Mouse (Mus musculus) intestine, embryonic 16.5 days (tissue): ENCODE measurements around the gene Pafah2. TPM values are rescaled to one million over a fixed set of nuclear protein-coding genes. Genes with fewer than 3 reads are reported as not detected.

Source experiments
- ATAC-seq: fragments of 200-750 bp; cut with Nextera tagmentation; 2 replicates; pipeline ENCODE4 v1.8.0; 2017; ENCODE audit warnings: moderate TSS enrichment, moderate library complexity
- H3K27ac ChIP-seq: fragments of 300-500 bp; sonication (generic); 2 replicates; pipeline ENCODE4 v1.5.1; 2014; ENCODE audit warnings: mild to moderate bottlenecking, low read length
- H3K27me3 ChIP-seq: fragments of 300-500 bp; sonication (generic); replicated peaks from 2 replicates; pipeline ENCODE4 v1.6.1; 2014; ENCODE audit warnings: low read length, control low read depth, mixed read lengths; ENCODE audit not compliant: control insufficient read depth, insufficient read depth
- H3K36me3 ChIP-seq: fragments of 300-500 bp; sonication (generic); 2 replicates; pipeline ENCODE4 v1.6.1; 2014; ENCODE audit warnings: low read length, control low read depth; ENCODE audit not compliant: control insufficient read depth, insufficient read depth
- H3K4me1 ChIP-seq: fragments of 300-500 bp; sonication (generic); 2 replicates; pipeline ENCODE4 v1.6.1; 2014; ENCODE audit warnings: low read length, control low read depth, mixed read lengths; ENCODE audit not compliant: control insufficient read depth, insufficient read depth
- H3K4me2 ChIP-seq: fragments of 300-500 bp; sonication (generic); 2 replicates; pipeline ENCODE4 v1.6.1; 2014; ENCODE audit warnings: low read depth, low read length, control low read depth
- H3K4me3 ChIP-seq: fragments of 300-500 bp; sonication (generic); 2 replicates; pipeline ENCODE4 v1.5.1; 2014; ENCODE audit warnings: mild to moderate bottlenecking, low read length
- H3K9ac ChIP-seq: fragments of 300-500 bp; sonication (generic); 2 replicates; pipeline ENCODE4 v1.6.1; 2014; ENCODE audit warnings: low read depth, low read length
- H3K9me3 ChIP-seq: fragments of 300-500 bp; sonication (generic); 2 replicates; pipeline ENCODE4 v1.6.1; 2016; ENCODE audit warnings: low read length, control low read depth; ENCODE audit not compliant: control insufficient read depth
- WGBS: fragments of 180-500 bp; shearing (Covaris S2); extraction: QIAGEN DNeasy Blood & Tissue Kit; methylation state at CpG from one replicate; pipeline ENCODE4 v1.1.7; 2014; 5-methylcytosine and 5-hydroxymethylcytosine counted together
- polyA plus RNA-seq: library from polyadenylated mRNA; unstranded; fragments of >200 nt; fragmentation: Nextera tagmentation; extraction: Ambion mirVana; gene quantifications from 2 replicates; pipeline ENCODE4 v1.2.1, GENCODE M21; 2015

The Pafah2 gene
- polyA plus RNA-seq, 1 experiment from 2014 or later: 61.6 TPM

DNA sequence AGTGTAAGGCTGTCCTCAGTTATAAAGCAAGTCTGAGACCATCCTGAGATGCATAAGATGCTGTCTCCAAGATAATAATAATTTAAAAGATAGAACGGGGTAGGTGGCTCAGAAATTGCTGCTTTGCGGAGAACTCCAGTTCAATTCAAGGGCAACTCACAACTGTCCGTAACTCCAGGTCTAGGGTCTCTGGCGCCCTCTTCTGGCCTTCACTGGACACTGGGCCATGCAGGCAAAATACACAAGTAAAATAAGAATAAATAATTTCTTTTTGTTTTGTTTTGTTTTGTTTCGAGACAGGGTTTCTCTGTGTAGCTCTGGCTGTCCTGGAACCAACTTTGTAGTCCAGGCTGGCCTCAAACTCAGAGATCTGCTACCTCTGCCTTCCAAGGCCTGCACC is 7.7 kb upstream of the Pafah2 start:
- ATAC-seq: no peak
- H3K27me3 ChIP-seq: no peaks in the 10 kb centered on the region
- H3K9ac ChIP-seq: no peak overlapping the region
- 12% methylated on average over 5 of the region's 5 CpGs for WGBS
- no peak overlapping the region for H3K4me3 ChIP-seq
- no peak overlapping the region for H3K4me2 ChIP-seq
- no peak overlapping the region for H3K27ac ChIP-seq
- H3K4me1 ChIP-seq: no peaks in the 10 kb centered on the region
- no peaks in the 10 kb centered on the region for H3K36me3 ChIP-seq
- H3K9me3 ChIP-seq: peaks cover 12% of the 10 kb centered on the region

DNA sequence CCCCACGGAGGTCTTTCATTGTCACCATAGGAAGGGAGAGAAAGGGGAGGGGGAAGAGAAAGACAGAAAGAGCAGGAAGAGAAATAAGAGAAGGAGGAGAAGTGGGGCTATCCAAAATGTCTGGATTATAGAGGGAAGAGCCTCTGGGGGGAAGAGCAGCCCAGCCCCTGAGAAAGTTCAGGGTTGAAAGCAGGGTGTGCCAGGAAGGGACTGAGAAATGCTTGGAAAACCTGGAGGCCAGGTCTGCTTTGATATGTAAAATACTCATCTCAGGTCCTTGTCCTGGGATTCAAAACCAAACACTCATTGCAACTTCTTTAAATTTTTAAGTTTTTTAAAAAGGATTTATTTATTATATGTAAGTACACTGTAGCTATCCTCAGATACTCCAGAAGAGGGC is 4.5 kb upstream of the Pafah2 start:
- Histone ChIP-seq H3K4me3 (no peak overlapping the region), H3K27me3 (no peaks in the 10 kb centered on the region), H3K9ac (no peak overlapping the region), H3K9me3 (peaks cover 12% of the 10 kb centered on the region), H3K4me1 (no peaks in the 10 kb centered on the region), H3K4me2 (no peak overlapping the region), H3K27ac (no peak overlapping the region), H3K36me3 (no peaks in the 10 kb centered on the region)
- ATAC-seq: no peak
- WGBS: 94% methylated on average over 1 of the region's 1 CpGs

DNA sequence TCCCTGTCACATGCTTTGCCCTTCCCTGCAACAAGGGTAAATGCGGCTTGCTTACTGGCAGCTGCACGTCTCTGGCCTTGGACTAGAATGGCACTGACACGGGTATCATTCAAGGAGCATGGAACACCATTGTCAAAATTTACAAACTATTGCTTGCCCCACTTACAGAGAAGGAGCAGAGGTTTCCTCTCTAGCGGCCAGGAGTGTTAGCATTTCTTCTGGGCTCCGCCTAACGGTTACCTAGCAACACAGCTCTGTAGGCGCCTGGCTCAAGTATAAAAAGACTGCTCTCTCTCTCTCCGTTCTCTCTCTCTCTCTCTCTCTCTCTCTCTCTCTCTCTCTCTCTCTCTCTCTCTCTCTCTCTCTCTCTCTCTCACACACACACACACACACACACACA is 3.5 kb upstream of the Pafah2 start:
- no peak for ATAC-seq
- H3K4me2 ChIP-seq: 0 out of 2 replicates have a peak overlapping the region, but pooled peaks have one; percentile 19

DNA sequence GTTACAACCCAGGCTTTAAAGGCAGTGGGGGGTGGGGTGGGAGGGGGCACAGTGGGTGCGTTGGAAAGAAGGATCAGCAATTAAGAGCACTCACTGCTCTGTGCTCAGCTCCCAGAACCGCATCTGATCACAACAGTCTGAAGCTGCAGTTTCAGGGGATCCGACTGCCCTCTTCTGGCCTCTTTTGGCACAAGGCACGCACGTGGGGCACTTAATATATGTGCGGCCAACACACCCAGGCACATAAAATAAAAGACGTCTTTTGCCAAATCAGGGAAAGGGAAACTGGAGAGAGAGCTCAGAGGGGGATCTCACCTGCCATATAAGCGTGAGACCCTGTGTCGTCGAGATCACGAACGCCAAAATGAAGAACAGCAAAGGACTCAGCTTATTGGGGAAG is 3.1 kb upstream of the Pafah2 start:
- Histone ChIP-seq H3K9ac (no peak overlapping the region), H3K4me1 (peaks cover 4% of the 10 kb centered on the region), H3K36me3 (no peaks in the 10 kb centered on the region), H3K4me3 (no peak overlapping the region), H3K9me3 (peaks cover 12% of the 10 kb centered on the region), H3K27me3 (no peaks in the 10 kb centered on the region), H3K4me2 (no peak overlapping the region), H3K27ac (no peak overlapping the region)
- ATAC-seq: no peak
- 25% methylated on average over 12 of the region's 12 CpGs for WGBS

More for the DNA sequence above, 3.5 kb upstream of the Pafah2 start:
- WGBS: 16% methylated on average over 8 of the region's 8 CpGs
- no peaks in the 10 kb centered on the region for H3K27me3 ChIP-seq
- no peaks in the 10 kb centered on the region for H3K36me3 ChIP-seq
- no peak overlapping the region for H3K27ac ChIP-seq
- H3K9ac ChIP-seq: no peak overlapping the region
- no peak overlapping the region for H3K4me3 ChIP-seq
- H3K4me1 ChIP-seq: peaks cover 4% of the 10 kb centered on the region
- peaks cover 12% of the 10 kb centered on the region for H3K9me3 ChIP-seq

DNA sequence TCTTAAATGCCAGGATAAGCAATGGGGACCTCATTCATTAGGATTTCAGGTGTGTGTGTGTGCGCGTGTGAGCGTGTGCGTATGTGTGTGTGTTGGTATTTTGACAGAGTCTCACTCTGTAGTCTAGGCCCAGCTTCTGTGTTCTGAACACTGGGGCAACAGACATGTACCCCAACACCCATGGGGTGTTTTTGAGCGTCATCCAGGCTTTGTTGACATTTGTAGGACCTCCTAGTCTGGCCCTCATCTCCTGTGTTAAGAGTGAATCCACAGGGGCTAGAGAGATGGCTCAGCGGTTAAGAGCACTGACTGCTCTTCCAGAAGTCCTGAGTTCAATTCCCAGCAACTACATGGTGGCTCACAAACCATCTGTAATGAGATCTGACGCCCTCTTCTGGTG is 978 bp upstream of the Pafah2 start:
- Histone ChIP-seq H3K27ac (no peak overlapping the region), H3K4me3 (no peak overlapping the region), H3K9ac (no peak overlapping the region), H3K27me3 (no peaks in the 10 kb centered on the region), H3K4me2 (no peak overlapping the region), H3K36me3 (no peaks in the 10 kb centered on the region), H3K9me3 (peaks cover 12% of the 10 kb centered on the region), H3K4me1 (peaks cover 4% of the 10 kb centered on the region)
- WGBS: 94% methylated on average over 7 of the region's 7 CpGs
- no peak for ATAC-seq

DNA sequence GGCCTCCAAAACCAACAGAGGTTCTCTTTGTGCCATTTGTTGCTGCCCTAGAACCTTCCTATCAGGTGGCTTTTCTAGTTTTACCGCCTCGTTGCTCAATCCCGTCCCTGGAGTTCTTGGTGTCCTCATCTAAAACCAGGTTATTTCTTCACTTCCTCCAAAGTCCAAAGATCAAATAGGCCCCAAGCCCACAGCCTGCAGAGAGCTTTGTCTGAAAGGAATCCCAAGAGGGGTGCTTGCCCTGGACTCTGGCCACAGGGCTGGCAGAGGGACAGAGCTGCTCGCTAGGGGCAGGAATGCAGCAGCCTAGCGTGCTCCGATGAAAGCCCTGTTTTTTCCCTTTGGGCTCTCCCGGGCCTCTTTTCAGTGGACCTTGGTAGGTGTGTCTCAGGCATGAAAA is 1.0 kb downstream of the Pafah2 start:
- H3K4me2 ChIP-seq: peak overlapping the region; percentile 83
- H3K36me3 ChIP-seq: no peaks in the 10 kb centered on the region
- no peaks in the 10 kb centered on the region for H3K9me3 ChIP-seq
- peak overlapping the region; percentile 56 for H3K4me3 ChIP-seq
- H3K27ac ChIP-seq: peak overlapping the region; percentile 97
- H3K27me3 ChIP-seq: no peaks in the 10 kb centered on the region
- WGBS: 19% methylated on average over 7 of the region's 7 CpGs
- H3K9ac ChIP-seq: peak overlapping the region; percentile 49
- ATAC-seq: peak; percentile 76
- H3K4me1 ChIP-seq: peaks cover 18% of the 10 kb centered on the region

DNA sequence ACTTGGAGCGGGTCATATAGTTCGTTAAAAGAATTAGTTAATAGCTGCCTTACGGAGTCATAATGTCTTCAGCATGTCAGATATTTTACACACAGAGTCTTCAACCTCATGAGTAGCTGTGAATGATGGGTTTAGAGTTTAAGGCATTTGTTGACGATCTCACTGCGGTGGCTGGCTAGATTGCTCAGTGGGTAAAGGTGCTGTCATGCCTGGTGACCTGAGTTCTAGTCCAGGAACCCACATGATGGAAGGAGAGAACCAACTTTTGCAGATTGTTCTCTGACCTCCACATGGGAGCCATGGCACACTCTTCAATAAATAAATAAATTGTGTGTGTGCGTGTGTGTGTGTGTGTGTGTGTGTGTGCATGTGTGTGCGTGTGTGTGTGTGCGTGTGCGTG is 1.6 kb downstream of the Pafah2 start:
- peak overlapping the region; percentile 83 for H3K4me2 ChIP-seq
- H3K27ac ChIP-seq: peak overlapping the region; percentile 97
- peaks cover 24% of the 10 kb centered on the region for H3K4me1 ChIP-seq
- H3K36me3 ChIP-seq: no peaks in the 10 kb centered on the region
- WGBS: 81% methylated on average over 9 of the region's 9 CpGs
- peak overlapping the region; percentile 49 for H3K9ac ChIP-seq
- H3K4me3 ChIP-seq: peak overlapping the region; percentile 56
- no peaks in the 10 kb centered on the region for H3K9me3 ChIP-seq
- ATAC-seq: no peak
- no peaks in the 10 kb centered on the region for H3K27me3 ChIP-seq

DNA sequence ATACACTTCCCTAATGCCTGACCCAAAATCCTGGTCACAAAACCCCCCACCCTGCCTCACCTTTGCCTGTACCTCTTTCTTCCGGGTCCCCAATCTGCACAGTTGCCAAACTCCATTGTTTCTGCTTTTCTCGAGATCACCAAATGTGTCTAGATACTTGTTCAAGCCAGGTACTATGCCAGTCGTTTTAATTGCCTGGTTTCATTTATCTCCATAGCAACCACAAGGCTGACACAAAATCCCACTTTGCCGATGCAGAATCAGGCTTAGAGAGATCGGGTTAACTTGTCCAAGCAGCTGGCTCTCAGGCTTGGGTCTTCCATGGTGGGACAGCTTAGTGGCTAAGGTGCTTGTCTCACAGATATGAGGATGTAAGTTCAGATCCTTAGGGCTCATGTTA is 4.1 kb downstream of the Pafah2 start:
- ATAC-seq: no peak
- Histone ChIP-seq H3K4me2 (no peak overlapping the region), H3K9me3 (no peaks in the 10 kb centered on the region), H3K27me3 (no peaks in the 10 kb centered on the region), H3K36me3 (no peaks in the 10 kb centered on the region), H3K27ac (peak overlapping the region; percentile 7; the same call in 1 of the 2 replicates), H3K9ac (no peak overlapping the region), H3K4me1 (peaks cover 25% of the 10 kb centered on the region), H3K4me3 (no peak overlapping the region)
- 28% methylated on average over 5 of the region's 5 CpGs for WGBS

DNA sequence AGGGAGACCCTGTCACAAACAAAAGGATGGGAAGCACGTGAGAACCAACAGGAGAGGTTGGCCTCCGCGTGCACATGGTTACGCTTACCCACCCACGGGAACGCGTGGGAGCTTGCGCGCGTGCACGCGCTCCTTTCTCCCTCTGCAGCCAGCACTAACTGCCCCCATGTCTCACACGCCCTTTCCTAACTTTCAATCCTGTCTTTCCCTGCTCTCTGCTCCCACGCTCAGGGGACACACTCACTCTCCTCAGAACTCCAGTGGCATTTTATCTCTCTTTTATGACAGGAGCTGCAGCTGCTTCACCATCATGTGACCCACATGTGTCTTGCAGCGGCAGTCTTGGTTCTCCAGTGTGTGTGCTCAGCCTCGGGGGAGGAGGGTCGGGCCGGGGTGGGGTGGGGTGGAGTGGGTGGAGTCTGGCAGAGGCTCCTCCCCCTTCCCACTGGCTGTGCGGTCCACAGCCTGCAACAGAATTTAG is 5.1 kb downstream of the Pafah2 start:
- Histone ChIP-seq H3K27ac (peak overlapping the region; percentile 82), H3K9me3 (no peaks in the 10 kb centered on the region), H3K4me1 (peaks cover 25% of the 10 kb centered on the region), H3K4me2 (peak overlapping the region; percentile 76), H3K4me3 (peak overlapping the region; percentile 45), H3K27me3 (no peaks in the 10 kb centered on the region), H3K9ac (peak overlapping the region; percentile 65), H3K36me3 (no peaks in the 10 kb centered on the region)
- ATAC-seq: peak; percentile 62
- WGBS: 3% methylated on average over 19 of the region's 19 CpGs
